8 mouse cellular contexts compared by ENCODE assay signal in genomic region chr6:118011616-118012316, GRCm38 (mm10). TPM values are rescaled to one million over a fixed set of nuclear protein-coding genes. Genes with fewer than 3 reads are reported as not detected.
DNase-seq lines count a peak whose midpoint lies in the region; ATAC-seq and TF ChIP-seq lines count a peak whose summit lies in the region.

No protein-coding gene starts in this region.

- no peak overlapping the region for H3K27ac ChIP-seq in kidney, postnatal 0 days
- H3K27ac ChIP-seq in hindbrain, embryonic 12.5 days = no peak overlapping the region
- no peak overlapping the region for H3K27ac ChIP-seq in liver, embryonic 16.5 days (ENCODE audit: low read length)

- no peak for DNase-seq in kidney, postnatal 0 days (ENCODE audit: low spot score)
- no peak for DNase-seq in kidney, postnatal 14 days
- DNase-seq in cerebellum, postnatal 36 days = peak; percentile 61 to 66
- DNase-seq in right cerebral cortex, postnatal 14 days = peak; percentile 74
- no peak for DNase-seq in kidney, postnatal 10 days
- DNase-seq in gastrocnemius, postnatal 10 days = no peak

- peaks cover 22% of the 10 kb centered on the region for H3K27me3 ChIP-seq in kidney, postnatal 0 days (ENCODE audit: insufficient read depth, low read length)
- peaks cover 55% of the 10 kb centered on the region for H3K27me3 ChIP-seq in hindbrain, embryonic 12.5 days
- peaks cover 28% of the 10 kb centered on the region for H3K27me3 ChIP-seq in liver, embryonic 16.5 days (ENCODE audit: control insufficient read depth, insufficient read depth, low read depth, low read length)

- H3K9me3 ChIP-seq in kidney, postnatal 0 days (replicated peaks; ENCODE audit: low read length) = no peaks in the 10 kb centered on the region
- no peaks in the 10 kb centered on the region for H3K9me3 ChIP-seq in hindbrain, embryonic 12.5 days (replicated peaks)
- no peaks in the 10 kb centered on the region for H3K9me3 ChIP-seq in liver, embryonic 16.5 days (replicated peaks; ENCODE audit: control insufficient read depth, low read length)

- peak overlapping the region; percentile 33 for H3K4me3 ChIP-seq in kidney, postnatal 0 days (replicated peaks; ENCODE audit: low read depth, low read length)
- peak overlapping the region; percentile 50 for H3K4me3 ChIP-seq in hindbrain, embryonic 12.5 days
- 0 out of 2 replicates have a peak overlapping the region, but pooled peaks have one; percentile 6 for H3K4me3 ChIP-seq in liver, embryonic 16.5 days (ENCODE audit: low read depth, low read length)

- H3K4me2 ChIP-seq in kidney, postnatal 0 days (ENCODE audit: low read length) = peak overlapping the region; percentile 73
- peak overlapping the region; percentile 82 for H3K4me2 ChIP-seq in hindbrain, embryonic 12.5 days (replicated peaks)
- H3K4me2 ChIP-seq in liver, embryonic 16.5 days (ENCODE audit: low read depth, low read length) = no peak overlapping the region

- no peaks in the 10 kb centered on the region for H3K36me3 ChIP-seq in kidney, postnatal 0 days (ENCODE audit: insufficient read depth, low read length)
- no peaks in the 10 kb centered on the region for H3K36me3 ChIP-seq in hindbrain, embryonic 12.5 days
- no peaks in the 10 kb centered on the region for H3K36me3 ChIP-seq in liver, embryonic 16.5 days (ENCODE audit: control insufficient read depth, insufficient read depth)

- peaks cover 3% of the 10 kb centered on the region; the same call in 1 of the 2 replicates for H3K4me1 ChIP-seq in kidney, postnatal 0 days (replicated peaks; ENCODE audit: insufficient read depth, low read length)
- H3K4me1 ChIP-seq in hindbrain, embryonic 12.5 days = peaks cover 16% of the 10 kb centered on the region
- no peaks in the 10 kb centered on the region for H3K4me1 ChIP-seq in liver, embryonic 16.5 days (ENCODE audit: control insufficient read depth, low read depth, low read length)

- WGBS in kidney, postnatal 0 days = 11% methylated on average over 35 of the region's 38 CpGs
- WGBS in hindbrain, embryonic 12.5 days = 14% methylated on average over 33 of the region's 38 CpGs
- 12% methylated on average over 32 of the region's 38 CpGs for WGBS in liver, embryonic 16.5 days (ENCODE audit: insufficient replicate concordance)

- no peak for TF ChIP-seq CTCF in kidney, postnatal 0 days (IDR thresholded peaks at IDR 0.05; ENCODE audit: low read depth)

- no peak overlapping the region for H3K9ac ChIP-seq in kidney, postnatal 0 days (ENCODE audit: low read depth, low read length)
- peak overlapping the region; percentile 63 for H3K9ac ChIP-seq in hindbrain, embryonic 12.5 days
- H3K9ac ChIP-seq in liver, embryonic 16.5 days (ENCODE audit: low read depth, low read length) = no peak overlapping the region

- no peak; the same call in 1 of the 2 replicates for ATAC-seq in kidney, postnatal 0 days (replicated peaks; ENCODE audit: low FRiP score, low read depth)
- peak; percentile 43 for ATAC-seq in hindbrain, embryonic 12.5 days (ENCODE audit: low FRiP score)
- no peak for ATAC-seq in liver, embryonic 16.5 days (ENCODE audit: low read depth)

RNA-seq across cellular contexts. Expression of gene Rasgef1a, which starts 0.5 kb away (rescaled TPM):
- polyA plus RNA-seq in kidney, postnatal 0 days (2015; fragmentation: Nextera tagmentation; extraction: Ambion mirVana) = 1.4 TPM in 2 replicates
- polyA plus RNA-seq in hindbrain, embryonic 12.5 days (2016; fragmentation: Nextera tagmentation; extraction: Ambion mirVana) = 0.21 and 0.38 TPM in 2 replicates
- 0.04 and 0.06 TPM in 2 replicates for polyA plus RNA-seq in liver, embryonic 16.5 days (2015; fragmentation: Nextera tagmentation; extraction: Ambion mirVana)
- total RNA-seq in gastrocnemius, postnatal 10 days (2021) = under 1 TPM; 0.47 to 0.80 TPM

Comparison
In these comparisons a context has a peak if more than half of its experiments do, and no peak if none do; other contexts are left out.
1. DNase-seq: peak in cerebellum, postnatal 36 days (2 of 2) and right cerebral cortex, postnatal 14 days (single experiment); none in kidney, postnatal 0 days (single experiment), kidney, postnatal 14 days (single experiment), kidney, postnatal 10 days (single experiment) and gastrocnemius, postnatal 10 days (single experiment).
2. Peak in every context shown above with its lines, with median percentiles within 50 percentile points of each other: H3K4me3 ChIP-seq.